Mouse (Mus musculus) MEL (cell line): ENCODE data around the gene Coro7.

ENCODE experiments used
- CTCF ChIP-seq, 3 experiments: IDR thresholded peaks in 2 of 3; conservative IDR thresholded peaks in 1 of 3; 2 replicates each; pipeline ENCODE4 v1.5.1; 2011 to 2012; ENCODE audit warnings: low read length in 3 of 3, low read depth in 2 of 3, mild to moderate bottlenecking in 2 of 3, improper control_type of control experiment in 1 of 3, inconsistent platforms in 1 of 3, mixed read lengths in 1 of 3, moderate library complexity in 1 of 3; ENCODE audit not compliant: control insufficient read depth in 1 of 3, insufficient read depth in 1 of 3, poor library complexity in 1 of 3, severe bottlenecking in 1 of 3
- GATA1 ChIP-seq: IDR thresholded peaks from 2 replicates; pipeline ENCODE4 v1.6.1; 2011; ENCODE audit warnings: low read depth, low read length, improper control_type of control experiment
- POLR2A ChIP-seq, 2 experiments: IDR thresholded peaks; 2 replicates each; pipeline ENCODE4 v1.6.1; 2011 to 2012; ENCODE audit warnings: low read length in 2 of 2, mild to moderate bottlenecking in 2 of 2, control low read depth in 1 of 2, improper control_type of control experiment in 1 of 2, low read depth in 1 of 2, moderate library complexity in 1 of 2; ENCODE audit not compliant: control insufficient read depth in 1 of 2, insufficient read depth in 1 of 2, poor library complexity in 1 of 2
- TCF12 ChIP-seq: IDR thresholded peaks from 2 replicates; pipeline ENCODE4 v1.6.1; 2014; ENCODE audit warnings: low read depth, mild to moderate bottlenecking, inconsistent platforms, low read length, improper control_type of control experiment, moderate library complexity
- USF1 ChIP-seq: IDR thresholded peaks from 2 replicates; pipeline ENCODE4 v1.6.1; 2014; ENCODE audit warnings: low read depth, mild to moderate bottlenecking, inconsistent platforms, low read length, improper control_type of control experiment, moderate library complexity

DNA sequence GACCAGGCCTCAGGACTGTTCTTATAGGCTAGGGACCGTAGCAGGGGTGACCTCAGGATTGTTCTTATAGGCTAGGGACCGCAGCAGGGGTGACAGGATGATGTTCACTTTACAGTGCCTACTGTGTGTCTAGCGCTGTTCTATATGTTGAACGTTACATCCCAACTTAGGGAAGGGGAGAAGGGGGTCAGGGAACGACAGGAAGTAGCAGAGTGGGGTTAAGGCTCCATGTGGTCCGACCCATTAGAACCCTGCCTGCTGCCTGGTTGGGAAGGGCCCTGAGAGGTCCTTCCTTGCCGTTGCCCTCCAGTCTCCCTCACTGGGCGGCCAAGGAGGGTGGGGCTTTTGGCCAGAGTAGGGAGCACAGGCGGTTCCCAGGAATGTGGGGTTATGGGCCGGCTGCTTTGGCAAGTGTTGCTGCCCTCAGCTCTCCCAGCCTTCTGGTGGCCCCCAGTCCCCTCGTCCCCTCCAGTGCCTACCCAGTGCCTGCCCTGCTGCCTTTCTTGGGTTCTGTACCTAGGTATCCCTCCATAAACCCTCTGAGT is 75.2 kb downstream of the Coro7 start:
- TF ChIP-seq POLR2A (IDR thresholded peaks at IDR 0.05; ENCODE audit: control insufficient read depth in 1 of 2, insufficient read depth in 1 of 2, low read depth in 1 of 2, low read length in 2 of 2, poor library complexity in 1 of 2), result no peak
- no peak for TF ChIP-seq GATA1
- no peak for TF ChIP-seq CTCF (IDR thresholded peaks at IDR 0.05 in 2 of 3, conservative IDR thresholded peaks at IDR 0.05 in 1 of 3; ENCODE audit: control insufficient read depth in 1 of 3, insufficient read depth in 1 of 3, low read depth in 2 of 3, low read length in 3 of 3, poor library complexity in 1 of 3, severe bottlenecking in 1 of 3)
- no peak for TF ChIP-seq TCF12
- no peak for TF ChIP-seq USF1
